ENCODE assay signal across 12 mouse cellular contexts in genomic region chr16:12826222-12826621, GRCm38 (mm10).
A peak's percentile ranks its signal among the peaks of the same experiment; 100 is the strongest.
DNase-seq lines count a peak whose midpoint lies in the region; ATAC-seq and TF ChIP-seq lines count a peak whose summit lies in the region.
"Had no signal": no experiment of that assay in that cellular context is flagged by ENCODE, and none has a peak within 500 bp of the region (broad histone marks: within the 10 kb centered on the region; RNA-seq: fewer than 3 reads in every experiment).

No protein-coding gene starts in this region.

- H3K36me3 ChIP-seq in forebrain, postnatal 0 days (ENCODE audit: insufficient read depth): no peaks in the 10 kb centered on the region
- H3K36me3 ChIP-seq in forebrain, embryonic 14.5 days (ENCODE audit: control insufficient read depth, insufficient read depth, low read length): no peaks in the 10 kb centered on the region
- H3K36me3 ChIP-seq in kidney, embryonic 14.5 days (ENCODE audit: control insufficient read depth, insufficient read depth, low read length): no peaks in the 10 kb centered on the region
- H3K36me3 ChIP-seq in testis, adult 2 months (ENCODE audit: control insufficient read depth, insufficient read depth, low read length): no peaks in the 10 kb centered on the region
- H3K36me3 ChIP-seq: lung, embryonic 15.5 days had no signal

- no peaks in the 10 kb centered on the region for H3K9me3 ChIP-seq in forebrain, postnatal 0 days (ENCODE audit: low read length)
- no peaks in the 10 kb centered on the region for H3K9me3 ChIP-seq in forebrain, embryonic 14.5 days (replicated peaks; ENCODE audit: control insufficient read depth, low read length)
- no peaks in the 10 kb centered on the region for H3K9me3 ChIP-seq in kidney, embryonic 14.5 days (ENCODE audit: control insufficient read depth, low read length)
- H3K9me3 ChIP-seq: lung, embryonic 15.5 days had no signal

- no peak for ATAC-seq in forebrain, postnatal 0 days
- no peak for ATAC-seq in forebrain, embryonic 14.5 days
- ATAC-seq in kidney, embryonic 14.5 days (ENCODE audit: low FRiP score, low TSS enrichment): 0 out of 2 replicates have a peak, but pooled peaks have one; percentile 49

- H3K4me2 ChIP-seq in forebrain, postnatal 0 days (ENCODE audit: low read depth): no peak overlapping the region
- H3K4me2 ChIP-seq in forebrain, embryonic 14.5 days (ENCODE audit: low read length): no peak overlapping the region
- H3K4me2 ChIP-seq in kidney, embryonic 14.5 days (replicated peaks; ENCODE audit: low read depth, low read length): no peak overlapping the region
- H3K4me2 ChIP-seq: lung, embryonic 15.5 days had no signal

- H3K4me1 ChIP-seq in forebrain, postnatal 0 days (ENCODE audit: insufficient read depth): no peaks in the 10 kb centered on the region
- H3K4me1 ChIP-seq in forebrain, embryonic 14.5 days (ENCODE audit: control insufficient read depth, insufficient read depth, low read length): no peaks in the 10 kb centered on the region
- no peaks in the 10 kb centered on the region for H3K4me1 ChIP-seq in kidney, embryonic 14.5 days (ENCODE audit: control insufficient read depth, insufficient read depth, low read length)
- H3K4me1 ChIP-seq in testis, adult 2 months (ENCODE audit: control insufficient read depth, insufficient read depth, low read length): no peaks in the 10 kb centered on the region
- H3K4me1 ChIP-seq: lung, embryonic 15.5 days had no signal

- TF ChIP-seq POLR2A in testis, adult 2 months (IDR thresholded peaks at IDR 0.05; ENCODE audit: control insufficient read depth, low read depth, low read length): no peak

- no peak for DNase-seq in forebrain, postnatal 0 days
- no peak for DNase-seq in forebrain, embryonic 14.5 days (ENCODE audit: low spot score)
- DNase-seq in kidney, postnatal 25 days: no peak
- DNase-seq in testis, postnatal 10 days (ENCODE audit: low spot score): no peak
- DNase-seq in T-cell, adult 2 months (ENCODE audit: low spot score): no peak
- DNase-seq in layer of hippocampus, postnatal 14 days (ENCODE audit: low spot score in 2 of 2): no peak
- DNase-seq: cerebellum, postnatal 25 days; gastrocnemius, postnatal 25 days; thymus, postnatal 36 days had no signal

- H3K9ac ChIP-seq in forebrain, postnatal 0 days: no peak overlapping the region
- H3K9ac ChIP-seq in forebrain, embryonic 14.5 days (ENCODE audit: low read length): no peak overlapping the region
- H3K9ac ChIP-seq in kidney, embryonic 14.5 days (ENCODE audit: low read depth, low read length): no peak overlapping the region
- H3K9ac ChIP-seq: lung, embryonic 15.5 days had no signal

- 66% methylated on average over 8 of the region's 8 CpGs for WGBS in forebrain, postnatal 0 days
- WGBS in forebrain, embryonic 14.5 days: 64% methylated on average over 8 of the region's 8 CpGs
- 55% methylated on average over 8 of the region's 8 CpGs for WGBS in kidney, embryonic 14.5 days

- H3K27me3 ChIP-seq in forebrain, postnatal 0 days (ENCODE audit: insufficient read depth, low read length): no peaks in the 10 kb centered on the region
- H3K27me3 ChIP-seq in forebrain, embryonic 14.5 days (replicated peaks; ENCODE audit: control insufficient read depth, insufficient read depth, low read length): no peaks in the 10 kb centered on the region
- H3K27me3 ChIP-seq in kidney, embryonic 14.5 days (ENCODE audit: control insufficient read depth, insufficient read depth, low read length): no peaks in the 10 kb centered on the region
- no peaks in the 10 kb centered on the region for H3K27me3 ChIP-seq in testis, adult 2 months (ENCODE audit: control insufficient read depth, insufficient read depth, low read length)
- H3K27me3 ChIP-seq: lung, embryonic 15.5 days had no signal

- peak; percentile 45 for TF ChIP-seq CTCF in forebrain, postnatal 0 days (IDR thresholded peaks at IDR 0.05; ENCODE audit: low read depth)
- TF ChIP-seq CTCF in testis, adult 2 months (IDR thresholded peaks at IDR 0.05; ENCODE audit: control insufficient read depth, insufficient read depth, insufficient replicate concordance, low read depth, low read length): peak; percentile 35; the same call in 1 of the 2 replicates

- no peak overlapping the region for H3K27ac ChIP-seq in forebrain, postnatal 0 days (ENCODE audit: low read depth, low read length)
- H3K27ac ChIP-seq in forebrain, embryonic 14.5 days (ENCODE audit: low read depth, low read length): no peak overlapping the region
- H3K27ac ChIP-seq in kidney, embryonic 14.5 days (ENCODE audit: low read depth, low read length): no peak overlapping the region
- H3K27ac ChIP-seq in testis, adult 2 months (ENCODE audit: control insufficient read depth, insufficient read depth, low read depth, low read length): no peak overlapping the region
- H3K27ac ChIP-seq: lung, embryonic 15.5 days had no signal

- H3K4me3 ChIP-seq in forebrain, postnatal 0 days (ENCODE audit: low read depth, low read length): no peak overlapping the region
- no peak overlapping the region for H3K4me3 ChIP-seq in forebrain, embryonic 14.5 days (ENCODE audit: low read depth, low read length)
- no peak overlapping the region for H3K4me3 ChIP-seq in kidney, embryonic 14.5 days (ENCODE audit: low read length)
- no peak overlapping the region for H3K4me3 ChIP-seq in testis, adult 2 months (ENCODE audit: control insufficient read depth, low read depth, low read length)
- H3K4me3 ChIP-seq: lung, embryonic 15.5 days had no signal
